Comparison of ENCODE assay signal across 8 mouse cellular contexts in genomic region chr19:53193964-53194582, GRCm38 (mm10). TPM values are rescaled to one million over a fixed set of nuclear protein-coding genes. Genes with fewer than 3 reads are reported as not detected.
DNase-seq lines count a peak whose midpoint lies in the region; ATAC-seq lines count a peak whose summit lies in the region.

No protein-coding gene starts in this region.

- WGBS in hindbrain, embryonic 12.5 days, result 64% methylated on average over 11 of the region's 11 CpGs

- H3K9me3 ChIP-seq in hindbrain, embryonic 12.5 days (replicated peaks), result no peaks in the 10 kb centered on the region

- no peak overlapping the region for H3K4me2 ChIP-seq in hindbrain, embryonic 12.5 days (replicated peaks)

- no peaks in the 10 kb centered on the region for H3K27me3 ChIP-seq in hindbrain, embryonic 12.5 days

- DNase-seq in adrenal gland, adult 2 months, result peak; percentile 23
- no peak for DNase-seq in adrenal gland, adult 18-20 months (ENCODE audit: low spot score in 2 of 2)
- peak; percentile 67 for DNase-seq in B cell, adult 2 months
- DNase-seq in fat pad, adult 2 months (ENCODE audit: extremely low read depth, low read depth, low spot score), result peak; percentile 25
- DNase-seq in lung, adult 18-20 months, result peak; percentile 64 to 74
- peak; percentile 65 to 66 for DNase-seq in spleen, postnatal 10 days (ENCODE audit: low spot score in 2 of 2)
- DNase-seq in ovary, postnatal 14 days (ENCODE audit: low spot score), result no peak

- no peak overlapping the region for H3K27ac ChIP-seq in hindbrain, embryonic 12.5 days

- H3K4me3 ChIP-seq in hindbrain, embryonic 12.5 days, result no peak overlapping the region

- H3K9ac ChIP-seq in hindbrain, embryonic 12.5 days, result no peak overlapping the region

- no peaks in the 10 kb centered on the region for H3K36me3 ChIP-seq in hindbrain, embryonic 12.5 days

- H3K4me1 ChIP-seq in hindbrain, embryonic 12.5 days, result peaks cover 9% of the 10 kb centered on the region

- ATAC-seq in hindbrain, embryonic 12.5 days (ENCODE audit: low FRiP score), result no peak

RNA-seq across cellular contexts. Expression of gene Add3, which starts 53.8 kb away (rescaled TPM):
- total RNA-seq in adrenal gland, adult 2 months (2021), result 10 to 100 TPM; 43.1 to 46.6 TPM
- polyA plus RNA-seq in adrenal gland, adult 2 months (2012; rRNA removed), result 9.4 and 11.6 TPM in 2 replicates
- 10 to 100 TPM; 29.2 to 39.1 TPM for total RNA-seq in adrenal gland, adult 18-20 months (2021)
- 55.5 and 56.0 TPM in 2 replicates for polyA plus RNA-seq in hindbrain, embryonic 12.5 days (2016; fragmentation: Nextera tagmentation; extraction: Ambion mirVana)

Comparison
In these comparisons a context has a peak if more than half of its experiments do, and no peak if none do; other contexts are left out.
1. DNase-seq: peak in adrenal gland, adult 2 months (single experiment), B cell, adult 2 months (2 of 2), fat pad, adult 2 months (single experiment), lung, adult 18-20 months (2 of 2) and spleen, postnatal 10 days (2 of 2); none in adrenal gland, adult 18-20 months (0 of 2) and ovary, postnatal 14 days (single experiment).